Mouse (Mus musculus): ENCODE results near the gene Gstm6.
"Not testable (repeated sequence)": the region's sequence is repeated elsewhere in the genome, so short reads cannot be mapped to it uniquely, and the experiment has no call there.

DNA sequence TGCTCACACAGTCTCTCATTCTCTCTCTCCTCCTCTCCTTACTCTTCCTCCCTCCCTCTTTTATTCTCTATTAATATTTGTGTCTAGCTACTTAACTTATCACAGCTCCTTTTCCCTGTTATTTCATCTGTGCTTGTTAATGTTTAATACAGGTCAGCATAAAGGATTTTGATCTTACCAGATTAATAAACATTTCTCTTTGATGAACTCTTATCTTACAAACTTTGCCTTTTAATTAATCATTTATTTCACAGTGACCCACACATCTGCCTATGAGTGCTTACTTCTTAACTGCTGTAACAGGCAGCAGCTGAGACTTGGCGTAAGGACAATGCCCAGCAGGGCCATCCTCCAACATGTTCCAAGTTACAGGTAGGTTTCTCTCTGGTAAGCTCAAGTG is 5.9 kb upstream of the Gstm6 start:
- TF ChIP-seq CTCF (IDR thresholded peaks at IDR 0.05; ENCODE audit: control insufficient read depth, insufficient read depth, low read length); POLR2A (IDR thresholded peaks at IDR 0.05; ENCODE audit: borderline replicate concordance, control insufficient read depth, low read depth, low read length): not testable (repeated sequence)
